In genomic region chr14:87215099-87215498, GRCm38 (mm10) we compare ENCODE assay signal across 8 mouse cellular contexts.
DNase-seq lines count a peak whose midpoint lies in the region; ATAC-seq lines count a peak whose summit lies in the region.

No protein-coding gene starts in this region.

- ATAC-seq in hindbrain, embryonic 15.5 days (ENCODE audit: low FRiP score, low read depth) = peak; percentile 74

- H3K27me3 ChIP-seq in forebrain, embryonic 10.5 days (ENCODE audit: poor library complexity, severe bottlenecking) = no peaks in the 10 kb centered on the region
- no peaks in the 10 kb centered on the region for H3K27me3 ChIP-seq in hindbrain, embryonic 15.5 days

- H3K36me3 ChIP-seq in forebrain, embryonic 10.5 days (replicated peaks) = no peaks in the 10 kb centered on the region
- no peaks in the 10 kb centered on the region for H3K36me3 ChIP-seq in hindbrain, embryonic 15.5 days

- no peak overlapping the region for H3K4me3 ChIP-seq in forebrain, embryonic 10.5 days
- H3K4me3 ChIP-seq in hindbrain, embryonic 15.5 days = no peak overlapping the region

- no peak overlapping the region for H3K9ac ChIP-seq in hindbrain, embryonic 15.5 days

- no peaks in the 10 kb centered on the region for H3K9me3 ChIP-seq in forebrain, embryonic 10.5 days
- H3K9me3 ChIP-seq in hindbrain, embryonic 15.5 days = no peaks in the 10 kb centered on the region

- H3K4me1 ChIP-seq in forebrain, embryonic 10.5 days = no peaks in the 10 kb centered on the region
- H3K4me1 ChIP-seq in hindbrain, embryonic 15.5 days (replicated peaks) = no peaks in the 10 kb centered on the region

- H3K4me2 ChIP-seq in hindbrain, embryonic 15.5 days = no peak overlapping the region

- 40% methylated on average over 2 of the region's 2 CpGs for WGBS in forebrain, embryonic 10.5 days
- WGBS in hindbrain, embryonic 15.5 days = 39% methylated on average over 2 of the region's 2 CpGs

- DNase-seq in gastrocnemius, adult 18-20 months (ENCODE audit: low spot score) = peak; percentile 1
- no peak for DNase-seq in gastrocnemius, adult 8-10 months (ENCODE audit: low spot score in 2 of 2)
- peak; percentile 16 to 37 for DNase-seq in adrenal gland, postnatal 4 days (ENCODE audit: low spot score in 2 of 2)
- peak; percentile 47 for DNase-seq in forebrain, embryonic 10.5 days (ENCODE audit: extremely low spot score, low spot score)
- peak; percentile 79 to 87 for DNase-seq in layer of hippocampus, postnatal 14 days (ENCODE audit: low spot score in 2 of 2)
- DNase-seq in lung, postnatal 14 days = peak; percentile 74
- peak; percentile 87 for DNase-seq in right cerebral cortex, adult 18-20 months

- H3K27ac ChIP-seq in forebrain, embryonic 10.5 days = no peak overlapping the region
- H3K27ac ChIP-seq in hindbrain, embryonic 15.5 days (replicated peaks) = no peak overlapping the region

Comparison
In these comparisons a context has a peak if more than half of its experiments do, and no peak if none do; other contexts are left out.
1. DNase-seq: peak in gastrocnemius, adult 18-20 months (single experiment), adrenal gland, postnatal 4 days (2 of 2), forebrain, embryonic 10.5 days (single experiment), layer of hippocampus, postnatal 14 days (2 of 2), lung, postnatal 14 days (single experiment) and right cerebral cortex, adult 18-20 months (single experiment); none in gastrocnemius, adult 8-10 months (0 of 2).